Mouse (Mus musculus) layer of hippocampus, postnatal 25 days (tissue): ENCODE measurements around the gene Cbr4. TPM values are rescaled to one million over a fixed set of nuclear protein-coding genes. Genes with fewer than 3 reads are reported as not detected.

Experiments used
- DNase-seq, 2 experiments: peaks; one replicate each; pipeline ENCODE4 v3.0.0; 2022; ENCODE audit warnings: mixed read lengths in 2 of 2, low spot score in 1 of 2; ENCODE audit errors: extremely low spot score in 1 of 2
- total RNA-seq, 2 experiments: library from RNA; stranded (reverse); gene quantifications; 2 replicates each; pipeline ENCODE4 v1.2.3; 2021

The Cbr4 gene
- total RNA-seq, result 10 to 100 TPM; 22.2 to 24.3 TPM

DNA sequence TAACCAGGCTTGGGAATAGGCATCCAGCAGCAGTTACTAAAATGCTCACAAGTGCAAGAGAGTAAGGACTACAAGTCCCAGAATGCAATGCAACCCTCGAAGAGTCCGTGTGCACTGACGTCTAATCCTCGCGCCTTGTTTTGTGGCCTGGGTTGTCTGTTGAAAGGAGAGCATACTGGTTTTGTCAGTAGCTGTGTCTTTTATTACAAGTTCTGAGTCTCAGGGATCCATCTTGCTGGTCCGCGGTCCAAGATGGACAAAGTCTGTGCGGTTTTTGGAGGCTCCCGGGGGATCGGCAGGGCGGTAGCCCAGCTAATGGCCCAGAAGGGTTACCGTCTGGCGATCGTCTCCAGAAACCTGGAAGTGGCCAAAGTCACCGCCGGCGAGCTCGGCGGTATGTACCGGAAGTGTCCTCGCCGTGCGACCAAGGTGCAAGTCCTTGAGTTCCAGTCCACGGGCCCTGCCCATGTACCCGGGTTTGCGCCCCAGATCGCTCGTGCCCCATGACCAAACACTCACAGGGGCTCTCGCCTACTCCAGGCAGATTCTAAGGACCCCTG lies at the start of gene Cbr4:
Gene Cbr4 (plus strand): TSS at position 138 of the 560 bp plus-strand sequence.
- peak; percentile 70 to 71 for DNase-seq

DNA sequence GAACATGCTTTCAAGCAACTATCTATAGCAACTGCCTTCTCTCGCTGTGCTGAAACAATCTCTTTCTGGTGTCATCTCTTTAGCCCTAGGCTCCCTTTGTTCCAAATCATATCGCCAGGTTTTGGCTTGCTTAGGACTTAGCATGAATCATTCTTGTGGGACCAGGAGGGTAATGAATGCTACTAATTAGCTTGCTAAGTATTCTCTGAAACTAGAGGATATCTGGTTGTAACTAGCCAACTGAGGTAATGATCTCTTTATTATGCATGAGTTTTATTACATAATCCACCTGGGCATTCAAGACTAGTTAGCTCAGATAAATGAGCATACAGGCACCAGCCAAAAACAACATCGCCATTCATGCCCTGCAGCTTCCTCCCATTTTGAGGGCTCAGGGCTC lies 44.5 kb upstream of the Cbr4 start:
- no peak for DNase-seq

DNA sequence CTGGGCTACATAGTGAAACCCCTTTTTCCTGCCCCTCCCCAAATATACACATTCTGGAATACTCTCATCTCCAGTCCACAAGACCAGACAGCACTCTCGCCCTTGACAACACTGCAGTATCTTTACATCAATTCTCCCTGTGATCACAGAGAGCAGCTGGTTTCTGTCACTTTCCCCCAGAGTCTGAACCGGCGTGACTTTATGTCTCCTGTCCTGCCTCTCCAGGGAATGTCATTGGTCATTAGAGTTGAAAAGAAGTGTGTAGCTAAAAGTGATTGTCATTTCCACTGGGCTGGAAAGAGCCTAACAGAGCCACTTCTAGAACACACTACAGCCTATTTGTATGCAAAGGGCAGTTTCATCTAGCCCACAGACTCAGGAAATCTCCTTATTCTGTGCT lies 43.2 kb upstream of the Cbr4 start:
- DNase-seq, result no peak

DNA sequence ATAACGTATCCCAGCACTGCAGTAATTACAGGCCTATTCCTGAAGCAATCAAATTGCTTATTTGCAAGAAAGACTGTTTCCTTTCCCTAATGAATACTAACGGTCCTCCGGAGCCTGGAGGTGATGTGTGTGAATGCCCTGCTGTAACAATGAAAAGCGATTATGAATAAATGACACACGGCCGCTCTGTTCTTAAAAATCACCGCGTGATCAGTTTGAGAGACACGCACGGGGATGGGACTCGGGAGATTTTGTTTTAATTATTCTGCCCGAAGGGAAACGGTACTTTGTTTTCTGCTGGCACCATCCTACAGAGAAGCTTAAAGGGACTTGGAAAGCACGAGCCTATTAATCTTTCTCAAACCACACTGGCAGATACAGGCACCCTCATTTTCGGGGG lies 41.2 kb upstream of the Cbr4 start:
- DNase-seq, result no peak

DNA sequence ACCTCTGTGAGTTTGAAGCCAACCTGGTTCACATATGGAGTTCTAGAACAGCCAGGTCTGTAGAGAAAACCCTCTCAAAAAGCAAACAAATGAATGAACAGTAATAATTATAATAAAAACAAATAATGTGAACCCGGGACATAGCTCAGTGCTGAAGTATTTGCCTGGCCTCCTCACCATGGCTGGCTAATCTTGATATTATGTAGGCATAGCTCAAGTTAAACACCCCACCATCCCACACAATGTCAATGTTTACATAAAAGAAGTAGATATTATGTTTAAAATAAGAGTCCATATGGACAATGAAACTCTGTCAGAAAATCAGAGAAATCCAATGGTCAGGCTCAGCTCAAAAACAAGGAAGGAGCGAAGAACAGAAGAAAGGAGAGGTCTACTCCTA lies 39.4 kb upstream of the Cbr4 start:
- no peak for DNase-seq

DNA sequence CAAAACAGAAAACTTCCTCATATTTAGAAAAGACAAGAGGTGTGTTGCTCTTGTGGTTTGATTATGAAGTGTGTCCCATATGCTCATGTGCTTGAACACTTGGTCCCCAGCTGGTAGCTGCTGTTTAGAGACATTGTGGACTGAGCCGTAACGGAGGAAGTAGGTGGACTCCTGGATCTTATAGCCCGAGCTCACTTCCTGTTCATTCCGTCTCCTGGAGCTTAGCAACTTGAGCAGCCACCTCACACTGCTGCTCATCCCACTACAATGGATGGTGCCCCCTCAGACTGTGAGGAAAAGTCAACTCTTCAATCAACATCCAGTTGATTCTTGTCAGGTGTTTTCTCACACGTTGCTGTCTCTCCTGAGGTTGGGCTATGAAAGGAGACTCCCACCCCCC lies 38.7 kb upstream of the Cbr4 start:
- no peak for DNase-seq

DNA sequence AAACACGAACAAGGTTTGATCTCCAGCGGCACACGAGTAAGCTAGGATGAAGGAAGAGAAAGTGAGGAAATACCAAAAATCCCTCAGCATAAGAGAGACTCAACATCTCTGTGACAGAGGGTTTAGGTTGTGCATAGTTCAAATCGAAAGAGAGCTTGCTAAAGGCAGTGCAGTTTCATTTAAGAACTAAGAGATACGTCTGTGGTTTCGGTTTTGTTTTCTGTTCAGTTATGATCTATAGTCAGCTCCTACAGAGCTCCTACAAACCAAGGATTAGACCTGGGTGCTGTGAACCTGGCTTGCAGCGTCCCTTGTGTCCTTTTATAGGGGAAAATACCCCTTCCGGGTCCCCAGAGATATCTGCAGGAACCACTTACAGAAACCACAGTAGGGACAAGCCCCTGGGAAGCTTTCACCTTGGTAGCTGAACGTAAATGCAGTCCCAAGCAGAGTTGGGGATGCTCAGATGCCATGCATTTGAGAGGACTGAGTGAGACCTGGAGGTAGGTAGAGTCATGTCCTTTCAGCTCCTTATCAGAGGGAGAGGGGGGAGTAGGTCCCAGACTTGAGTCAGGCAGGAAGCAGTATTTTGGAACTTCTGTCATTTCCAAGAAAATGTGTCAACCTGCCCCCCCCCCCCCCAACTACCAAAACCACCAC lies 36.5 kb upstream of the Cbr4 start:
- no peak for DNase-seq

DNA sequence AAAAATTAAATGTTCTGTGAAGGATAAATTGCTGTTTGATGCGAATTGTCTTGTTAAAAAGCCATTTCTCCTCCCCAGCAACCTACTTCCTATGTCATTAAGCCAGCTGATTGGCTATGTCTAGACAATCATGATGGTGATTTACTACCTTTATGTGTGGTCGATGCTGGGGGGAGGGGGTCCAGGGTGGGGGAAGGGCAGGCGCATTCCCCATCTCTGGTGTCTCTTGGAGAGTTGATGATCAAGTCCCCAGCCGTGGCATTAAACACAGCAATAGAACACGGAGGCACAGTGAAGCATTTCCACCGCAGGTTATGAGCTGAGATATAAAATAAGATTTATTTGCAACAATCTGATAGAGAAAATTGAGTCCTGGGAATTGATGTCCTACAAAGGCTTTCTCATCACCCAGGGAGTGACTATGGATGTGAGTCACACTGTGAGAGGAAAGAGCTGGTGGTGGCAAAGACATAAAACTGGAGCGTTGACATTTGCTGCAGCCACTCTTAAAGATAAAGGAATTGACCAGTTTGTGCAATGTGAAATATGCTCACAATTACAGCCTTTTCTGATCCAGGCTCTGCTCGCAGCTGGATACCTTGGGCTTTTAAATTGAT lies 35.7 kb upstream of the Cbr4 start:
- DNase-seq, result no peak

DNA sequence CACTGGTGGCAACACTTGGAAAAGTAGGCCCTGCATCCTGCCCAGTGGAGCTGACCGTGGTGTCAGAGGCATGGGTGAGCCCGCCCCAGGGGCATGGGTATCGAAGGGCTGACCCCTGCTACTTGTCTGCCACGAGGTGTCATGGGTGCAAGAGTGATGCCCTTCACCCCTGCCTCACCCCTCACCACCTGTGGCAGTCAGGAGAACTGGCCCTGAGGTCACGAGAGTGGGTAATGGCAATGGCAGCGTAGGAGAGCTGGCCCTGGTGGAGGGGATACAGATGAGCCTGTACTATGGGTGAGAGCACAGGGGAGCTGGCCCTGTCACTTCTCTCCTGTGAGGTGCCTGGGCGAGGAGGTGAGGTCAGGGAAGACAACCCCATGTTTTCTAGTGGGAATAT lies 27.8 kb upstream of the Cbr4 start:
- no peak for DNase-seq

DNA sequence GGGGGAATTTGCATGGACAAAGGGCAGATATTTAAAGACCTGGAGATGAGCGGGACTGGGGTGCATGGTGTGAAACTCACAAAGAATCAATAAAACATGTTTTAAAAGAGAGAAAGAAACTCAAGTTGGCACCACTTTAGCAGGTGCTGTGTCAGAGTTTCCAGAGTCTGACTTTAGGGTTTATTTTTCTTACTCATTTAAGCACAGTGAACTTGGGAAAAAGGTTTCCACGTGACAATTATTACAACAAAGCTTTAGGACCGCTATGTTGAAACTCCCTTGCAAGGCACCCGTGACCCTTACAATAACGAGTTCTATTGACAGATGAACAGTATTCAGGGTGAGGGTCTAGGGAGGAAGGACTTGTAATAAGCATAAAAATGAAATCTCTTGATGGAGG lies 25.3 kb upstream of the Cbr4 start:
- no peak for DNase-seq

DNA sequence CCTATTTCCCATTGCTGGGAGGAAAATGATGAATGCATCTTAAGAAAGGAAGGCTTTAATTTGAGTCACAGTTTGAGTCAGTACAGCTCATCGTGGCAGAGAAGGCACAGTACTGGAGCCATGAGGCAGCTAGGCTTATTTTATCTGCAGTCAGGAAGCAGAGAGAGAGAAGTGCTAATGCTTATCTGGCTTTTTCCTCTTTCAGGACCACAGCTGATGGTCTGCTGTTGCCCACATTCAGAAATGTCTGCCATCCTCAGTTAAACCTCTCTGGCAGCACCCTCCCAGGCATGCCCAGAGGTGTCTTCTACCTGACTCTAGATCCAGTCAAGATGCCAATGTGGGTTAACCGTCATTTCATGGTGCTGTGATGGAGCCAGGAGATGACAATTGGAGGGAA lies 23.1 kb upstream of the Cbr4 start:
- DNase-seq, result no peak

DNA sequence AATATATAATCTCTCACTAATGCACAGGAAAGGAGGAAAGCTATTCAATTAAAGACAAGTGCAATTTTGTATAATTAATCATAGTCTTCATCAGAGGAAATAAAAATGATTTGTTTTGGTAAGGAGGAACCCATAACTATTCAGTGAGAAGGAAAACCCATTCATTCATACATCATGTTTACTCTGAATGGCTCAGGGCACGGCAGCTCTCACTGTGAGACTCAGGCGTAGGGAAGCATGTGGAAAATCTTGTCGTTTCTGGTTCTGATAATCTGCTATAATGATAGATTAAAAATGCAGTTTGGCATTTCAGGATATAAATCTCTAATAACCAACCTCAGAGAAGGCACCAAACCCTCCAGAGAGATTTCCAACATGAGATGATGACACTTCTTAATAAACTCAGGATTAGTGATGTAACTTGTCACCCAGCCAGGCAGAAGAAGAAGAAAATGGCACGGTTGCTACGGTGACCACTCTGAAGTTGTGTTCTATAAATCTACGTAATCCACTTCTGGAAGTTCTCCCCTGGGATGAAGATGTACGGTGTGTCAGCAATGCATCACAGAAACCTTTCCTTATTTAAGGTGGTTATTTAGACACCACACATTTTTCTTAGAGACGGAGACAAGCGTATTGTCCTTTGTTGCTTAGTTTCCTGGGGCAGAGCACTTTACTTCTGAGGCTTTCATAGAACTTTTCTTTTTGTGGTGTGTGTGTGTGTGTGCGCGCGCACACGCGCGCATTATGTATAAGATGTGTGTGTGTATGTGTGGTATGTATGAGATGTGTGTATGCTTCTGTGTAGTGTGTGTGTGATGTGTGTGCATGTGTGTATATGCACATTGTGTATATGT lies 20.6 kb upstream of the Cbr4 start:
- DNase-seq, result no peak

DNA sequence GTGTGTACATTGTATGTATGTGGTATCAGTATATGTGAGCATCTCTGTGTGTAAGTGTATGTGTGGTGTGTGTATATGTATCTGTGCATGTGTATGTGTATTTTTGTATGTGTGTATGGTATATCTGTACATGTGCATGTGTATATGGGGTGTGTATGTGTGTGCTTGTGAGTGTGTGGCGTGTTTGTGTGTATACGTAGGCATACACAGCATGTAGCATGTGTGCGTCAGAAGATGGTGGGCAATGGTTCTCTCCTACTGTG lies 20.1 kb upstream of the Cbr4 start:
- no peak for DNase-seq

DNA sequence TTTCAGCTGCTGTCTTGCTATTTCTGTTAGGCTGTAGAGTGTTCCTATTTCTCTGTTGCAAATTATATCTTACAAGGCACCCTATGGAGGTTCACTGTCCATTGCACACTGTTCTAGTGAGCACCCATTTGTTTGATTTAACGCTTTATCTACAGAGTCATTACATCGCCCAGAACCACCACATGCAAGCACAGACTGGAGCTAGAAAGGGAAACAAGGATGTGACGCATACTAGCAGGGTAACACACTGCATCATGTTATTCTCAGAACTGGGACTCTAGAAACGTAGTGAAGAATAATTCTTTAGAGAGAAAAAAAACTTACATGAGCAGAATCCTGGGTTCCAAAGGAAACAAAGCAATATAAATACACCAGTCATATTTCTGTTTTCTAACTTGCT lies 17.3 kb upstream of the Cbr4 start:
- no peak for DNase-seq

DNA sequence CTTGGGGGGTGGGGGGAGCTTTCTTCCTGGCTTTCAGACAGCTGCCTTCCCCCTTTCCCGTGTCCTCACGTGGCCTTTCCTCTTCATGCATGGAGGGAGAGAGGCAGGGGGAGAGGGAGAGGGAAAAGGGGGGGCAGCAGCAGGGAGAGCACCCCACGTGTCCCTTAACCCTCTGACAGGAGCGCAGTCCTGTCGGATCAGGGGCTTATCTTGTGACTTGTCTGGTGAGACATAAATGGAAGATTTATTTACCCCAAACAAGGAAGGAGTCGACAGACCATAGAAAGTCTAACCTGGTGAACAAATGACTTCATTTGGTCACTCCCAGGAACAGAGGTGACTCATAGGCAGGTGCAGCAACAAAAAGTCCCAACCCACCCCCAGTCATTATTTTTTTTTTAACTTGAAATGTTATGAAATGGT lies 12.3 kb upstream of the Cbr4 start:
- DNase-seq, result no peak

DNA sequence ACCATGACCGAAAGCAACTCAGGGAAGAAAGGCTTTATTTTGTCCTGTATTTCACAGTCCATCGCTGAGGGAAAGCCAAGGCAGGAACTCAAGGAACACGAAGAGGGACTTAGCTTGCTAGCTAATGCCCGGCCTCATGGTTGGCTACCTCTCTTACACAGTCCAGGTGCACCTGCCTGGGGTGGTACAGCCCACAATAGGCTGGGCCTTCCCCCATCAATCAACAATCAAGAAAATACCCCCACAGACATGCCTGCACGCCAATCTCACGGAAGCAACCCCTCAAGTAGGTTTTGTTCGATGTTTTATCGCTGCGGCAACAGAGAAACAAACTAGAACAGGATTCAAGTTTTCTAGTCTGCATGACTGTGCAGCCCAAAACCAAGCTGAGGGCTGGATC lies 11.4 kb upstream of the Cbr4 start:
- no peak for DNase-seq

DNA sequence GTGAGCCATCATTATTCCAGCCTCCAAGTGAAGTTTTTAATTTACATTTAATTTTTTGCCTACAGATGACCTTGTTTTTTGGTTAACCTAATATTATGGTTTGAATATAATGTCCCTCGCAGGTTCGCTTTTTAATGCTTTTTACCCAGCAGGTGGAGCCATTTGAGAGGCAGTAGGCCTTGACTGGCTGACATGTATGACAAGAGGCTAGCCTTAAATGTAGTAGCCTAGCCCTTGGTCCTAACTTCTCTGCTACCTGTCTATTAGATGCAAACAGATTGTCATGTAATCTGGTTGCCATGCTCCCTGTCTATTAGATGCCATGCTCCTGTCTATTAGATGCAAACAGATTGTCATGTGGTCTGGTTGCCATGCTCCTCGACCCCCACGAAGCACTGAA lies 9.4 kb upstream of the Cbr4 start:
- DNase-seq, result no peak

DNA sequence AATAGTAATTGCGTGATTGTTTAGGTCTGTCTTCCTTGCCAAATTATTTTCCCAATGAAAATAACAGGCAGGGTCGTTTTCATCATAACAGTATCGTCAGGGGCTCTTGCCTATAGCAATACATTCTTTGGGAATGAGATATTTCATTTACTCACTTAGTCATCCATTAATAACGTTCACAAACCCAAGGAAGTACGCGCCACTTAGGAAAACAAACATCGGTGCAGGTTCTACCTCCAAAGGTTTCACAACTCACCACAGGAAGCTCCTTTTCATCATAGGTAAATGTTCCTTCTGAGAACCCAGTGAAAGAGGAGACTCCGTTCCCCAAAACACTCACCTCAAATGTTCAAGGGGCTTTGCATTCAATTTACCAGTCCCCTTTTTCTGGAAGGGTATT lies 8.7 kb upstream of the Cbr4 start:
- no peak for DNase-seq

DNA sequence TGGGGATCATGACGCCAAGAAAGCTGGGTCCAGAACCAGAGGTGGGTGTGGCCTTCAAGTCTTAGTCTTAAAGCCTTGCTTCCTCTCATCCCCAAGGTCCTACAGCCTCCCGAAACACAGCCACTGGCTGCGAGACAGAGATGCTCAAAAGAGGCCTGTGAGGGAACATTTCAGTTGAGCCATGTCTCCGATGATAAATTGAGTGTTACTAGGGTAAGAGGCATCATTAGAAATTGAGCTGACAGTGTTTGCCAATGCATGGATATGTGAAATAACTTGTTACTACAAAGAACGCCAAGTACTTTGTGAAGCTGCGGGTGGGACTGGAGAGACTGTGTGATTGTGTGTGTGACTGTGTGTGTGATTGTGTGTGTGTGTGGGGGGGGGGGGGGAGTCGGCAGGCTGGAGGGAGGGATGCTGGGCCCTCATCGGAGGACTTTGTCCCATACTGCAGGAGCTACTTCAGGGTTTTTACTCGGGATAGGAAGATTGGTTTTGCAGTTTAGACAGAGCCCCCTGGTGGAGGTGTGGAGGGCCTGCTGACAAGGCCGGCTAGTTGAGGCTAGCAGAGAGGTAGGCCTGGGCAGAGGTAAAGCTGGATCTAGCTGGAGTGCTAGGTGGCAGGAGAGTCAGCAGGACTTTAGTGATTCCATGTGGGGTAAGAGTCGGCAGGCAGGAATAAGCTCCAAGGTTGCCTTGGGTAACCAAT lies 7.9 kb upstream of the Cbr4 start:
- peak; percentile 27 to 66 for DNase-seq

DNA sequence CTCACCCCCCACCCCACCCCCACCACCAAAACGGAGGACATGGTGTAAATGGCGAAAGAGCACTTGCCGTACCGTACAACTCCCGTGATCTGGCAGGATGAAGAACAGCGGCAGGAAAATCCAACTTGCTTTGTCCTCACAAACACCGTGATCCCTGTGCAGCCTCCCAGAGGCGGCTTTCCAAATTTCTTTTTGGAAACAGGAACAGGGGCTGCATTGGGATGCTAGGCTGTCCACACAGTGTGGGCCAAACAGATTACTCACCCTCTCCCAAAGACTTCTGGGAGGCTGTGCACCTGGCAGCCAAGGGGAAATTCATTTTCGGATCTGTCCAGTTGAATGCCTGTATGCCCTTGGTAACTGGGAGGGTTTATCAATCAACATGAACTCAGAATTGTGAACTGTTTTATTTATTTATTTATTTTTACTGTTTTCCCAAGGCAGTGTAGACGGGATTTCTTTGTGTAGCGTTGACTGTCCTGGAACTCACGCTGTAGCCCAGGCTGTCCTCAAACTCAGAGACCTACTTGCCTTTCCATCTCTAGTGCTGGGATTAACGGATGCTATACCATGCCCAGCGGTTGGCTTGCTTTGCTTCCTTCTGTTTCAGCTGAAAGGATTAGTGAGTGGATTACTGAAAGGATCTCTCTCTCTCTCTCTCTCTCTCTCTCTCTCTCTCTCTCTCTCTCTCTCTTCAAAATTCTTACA lies 7.1 kb upstream of the Cbr4 start:
- DNase-seq, result no peak
